Mouse (Mus musculus): ENCODE results near the gene Syt8.

Syt8 gene

GRCm38 (mm10) chr7:142444171-142444570, 9.5 kb downstream of the Syt8 start:
- DNase-seq (ENCODE audit: extremely low read depth, low read depth, low spot score): no peak

- no peak for DNase-seq (ENCODE audit: extremely low read depth, low read depth, low spot score)
Observed at GRCm38 (mm10) chr7:142445324-142445723, 10.7 kb downstream of the Syt8 start.

GRCm38 (mm10) chr7:142446264-142446663, 11.6 kb downstream of the Syt8 start:
- no peak for DNase-seq (ENCODE audit: extremely low read depth, low read depth, low spot score)

GRCm38 (mm10) chr7:142449038-142449617, 14.5 kb downstream of the Syt8 start:
- DNase-seq (ENCODE audit: extremely low read depth, low read depth, low spot score): no peak

- no peak for DNase-seq (ENCODE audit: extremely low read depth, low read depth, low spot score)
Observed at GRCm38 (mm10) chr7:142454706-142455105, 20.1 kb downstream of the Syt8 start.

- no peak for DNase-seq (ENCODE audit: extremely low read depth, low read depth, low spot score)
Observed at GRCm38 (mm10) chr7:142455251-142455650, 20.6 kb downstream of the Syt8 start.

GRCm38 (mm10) chr7:142456806-142457205, 22.2 kb downstream of the Syt8 start:
- DNase-seq (ENCODE audit: extremely low read depth, low read depth, low spot score): no peak

- no peak for DNase-seq (ENCODE audit: extremely low read depth, low read depth, low spot score)
Observed at GRCm38 (mm10) chr7:142457227-142457811, 22.7 kb downstream of the Syt8 start.

GRCm38 (mm10) chr7:142458026-142458425, 23.4 kb downstream of the Syt8 start:
- DNase-seq (ENCODE audit: extremely low read depth, low read depth, low spot score): no peak

GRCm38 (mm10) chr7:142458676-142459298, 24.1 kb downstream of the Syt8 start:
- DNase-seq (ENCODE audit: extremely low read depth, low read depth, low spot score): no peak

GRCm38 (mm10) chr7:142459299-142459691, 24.6 kb downstream of the Syt8 start:
- no peak for DNase-seq (ENCODE audit: extremely low read depth, low read depth, low spot score)

GRCm38 (mm10) chr7:142460636-142461077, 26.0 kb downstream of the Syt8 start, which contains the start of gene Lsp1:
Gene Lsp1 (plus strand): TSS chr7:142460809.
- no peak for DNase-seq (ENCODE audit: extremely low read depth, low read depth, low spot score)

GRCm38 (mm10) chr7:142461446-142461845, 26.8 kb downstream of the Syt8 start:
- DNase-seq (ENCODE audit: extremely low read depth, low read depth, low spot score): no peak

GRCm38 (mm10) chr7:142462190-142462589, 27.5 kb downstream of the Syt8 start:
- no peak for DNase-seq (ENCODE audit: extremely low read depth, low read depth, low spot score)

- no peak for DNase-seq (ENCODE audit: extremely low read depth, low read depth, low spot score)
Observed at GRCm38 (mm10) chr7:142462594-142463078, 28.0 kb downstream of the Syt8 start.

GRCm38 (mm10) chr7:142470171-142470691, 35.6 kb downstream of the Syt8 start:
- no peak for DNase-seq (ENCODE audit: extremely low read depth, low read depth, low spot score)

- no peak for DNase-seq (ENCODE audit: extremely low read depth, low read depth, low spot score)
Observed at GRCm38 (mm10) chr7:142470808-142471413, 36.3 kb downstream of the Syt8 start.

- no peak for DNase-seq (ENCODE audit: extremely low read depth, low read depth, low spot score)
Observed at GRCm38 (mm10) chr7:142471414-142471861, 36.8 kb downstream of the Syt8 start.

- no peak for DNase-seq (ENCODE audit: extremely low read depth, low read depth, low spot score)
Observed at GRCm38 (mm10) chr7:142471884-142472570, 37.4 kb downstream of the Syt8 start.

GRCm38 (mm10) chr7:142472936-142473335, 38.3 kb downstream of the Syt8 start:
- DNase-seq (ENCODE audit: extremely low read depth, low read depth, low spot score): no peak

GRCm38 (mm10) chr7:142473476-142473875, 38.8 kb downstream of the Syt8 start:
- DNase-seq (ENCODE audit: extremely low read depth, low read depth, low spot score): no peak
